Mouse (Mus musculus): ENCODE results near the gene Gm49510. TPM values are rescaled to one million over a fixed set of nuclear protein-coding genes. Genes with fewer than 3 reads are reported as not detected.

Gm49510 gene
- polyA plus RNA-seq, 1 experiment = not detected

- no peak overlapping the region for H3K4me3 ChIP-seq (ENCODE audit: insufficient read depth, low read depth, low read length)
- no peak overlapping the region for H3K27ac ChIP-seq (ENCODE audit: insufficient read depth, low read depth, low read length)
- no peaks in the 10 kb centered on the region for H3K27me3 ChIP-seq (replicated peaks; ENCODE audit: control insufficient read depth, insufficient read depth, low read length)
- no peak for DNase-seq
- peaks cover 18% of the 10 kb centered on the region for H3K4me1 ChIP-seq (ENCODE audit: control insufficient read depth, insufficient read depth, low read length)
- WGBS = 95% methylated on average over 6 of the region's 6 CpGs
- H3K36me3 ChIP-seq (ENCODE audit: control insufficient read depth, insufficient read depth, low read length) = no peaks in the 10 kb centered on the region
- no peak for TF ChIP-seq CTCF (conservative IDR thresholded peaks at IDR 0.05; ENCODE audit: insufficient read depth, insufficient read length, low read depth, low read length)
- no peak for TF ChIP-seq POLR2A (IDR thresholded peaks at IDR 0.05; ENCODE audit: low read depth, low read length)
Observed at GRCm38 (mm10) chr15:78930192-78930706, 30.8 kb downstream of the Gm49510 start.

- WGBS = 95% methylated on average over 7 of the region's 7 CpGs
- Histone ChIP-seq H3K36me3 (ENCODE audit: control insufficient read depth, insufficient read depth, low read length) (no peaks in the 10 kb centered on the region), H3K4me1 (ENCODE audit: control insufficient read depth, insufficient read depth, low read length) (peaks cover 15% of the 10 kb centered on the region), H3K27ac (ENCODE audit: insufficient read depth, low read depth, low read length) (no peak overlapping the region), H3K27me3 (replicated peaks; ENCODE audit: control insufficient read depth, insufficient read depth, low read length) (no peaks in the 10 kb centered on the region), H3K4me3 (ENCODE audit: insufficient read depth, low read depth, low read length) (no peak overlapping the region)
- no peak for TF ChIP-seq CTCF (conservative IDR thresholded peaks at IDR 0.05; ENCODE audit: insufficient read depth, insufficient read length, low read depth, low read length)
- DNase-seq = no peak
Observed at GRCm38 (mm10) chr15:78930801-78931426, 31.4 kb downstream of the Gm49510 start.

- no peaks in the 10 kb centered on the region for H3K27me3 ChIP-seq (replicated peaks; ENCODE audit: control insufficient read depth, insufficient read depth, low read length)
- H3K36me3 ChIP-seq (ENCODE audit: control insufficient read depth, insufficient read depth, low read length) = no peaks in the 10 kb centered on the region
- H3K4me3 ChIP-seq (ENCODE audit: insufficient read depth, low read depth, low read length) = no peak overlapping the region
- H3K4me1 ChIP-seq (ENCODE audit: control insufficient read depth, insufficient read depth, low read length) = peaks cover 12% of the 10 kb centered on the region
- DNase-seq = peak; percentile 70
- WGBS = 22% methylated on average over 3 of the region's 3 CpGs
- TF ChIP-seq CTCF (conservative IDR thresholded peaks at IDR 0.05; ENCODE audit: insufficient read depth, insufficient read length, low read depth, low read length) (peak; percentile 88), POLR2A (IDR thresholded peaks at IDR 0.05; ENCODE audit: low read depth, low read length) (no peak)
- no peak overlapping the region for H3K27ac ChIP-seq (ENCODE audit: insufficient read depth, low read depth, low read length)
Observed at GRCm38 (mm10) chr15:78931577-78931976, 32.1 kb downstream of the Gm49510 start.

- DNase-seq = peak; percentile 93
- H3K27me3 ChIP-seq (replicated peaks; ENCODE audit: control insufficient read depth, insufficient read depth, low read length) = no peaks in the 10 kb centered on the region
- 0 out of 2 replicates have a peak, but pooled peaks cover 4% of the 10 kb centered on the region for H3K4me1 ChIP-seq (ENCODE audit: control insufficient read depth, insufficient read depth, low read length)
- peak within 1 kb of the TSS; percentile 37; the same call in 1 of the 2 replicates for H3K27ac ChIP-seq (ENCODE audit: insufficient read depth, low read depth, low read length)
- no peaks in the 10 kb centered on the region for H3K36me3 ChIP-seq (ENCODE audit: control insufficient read depth, insufficient read depth, low read length)
- TF ChIP-seq POLR2A (IDR thresholded peaks at IDR 0.05; ENCODE audit: low read depth, low read length) = peak; percentile 20
- 0 out of 2 replicates have a peak, but pooled peaks have one; percentile 5 for TF ChIP-seq CTCF (conservative IDR thresholded peaks at IDR 0.05; ENCODE audit: insufficient read depth, insufficient read length, low read depth, low read length)
- under 1% methylated on average over 42 of the region's 42 CpGs for WGBS
- H3K4me3 ChIP-seq (ENCODE audit: insufficient read depth, low read depth, low read length) = peak within 1 kb of the TSS; percentile 83
Observed at GRCm38 (mm10) chr15:78934784-78935320, 35.4 kb downstream of the Gm49510 start, which contains the start of gene Nol12. Gene Nol12 (plus strand): TSS chr15:78934933.

GRCm38 (mm10) chr15:78936403-78936802, 36.9 kb downstream of the Gm49510 start:
- no peaks in the 10 kb centered on the region for H3K36me3 ChIP-seq (ENCODE audit: control insufficient read depth, insufficient read depth, low read length)
- 89% methylated on average over 12 of the region's 12 CpGs for WGBS

GRCm38 (mm10) chr15:78937311-78937710, 37.8 kb downstream of the Gm49510 start:
- Histone ChIP-seq H3K27me3 (replicated peaks; ENCODE audit: control insufficient read depth, insufficient read depth, low read length) (no peaks in the 10 kb centered on the region), H3K4me3 (ENCODE audit: insufficient read depth, low read depth, low read length) (no peak overlapping the region), H3K36me3 (ENCODE audit: control insufficient read depth, insufficient read depth, low read length) (no peaks in the 10 kb centered on the region), H3K4me1 (ENCODE audit: control insufficient read depth, insufficient read depth, low read length) (0 out of 2 replicates have a peak, but pooled peaks cover 4% of the 10 kb centered on the region), H3K27ac (ENCODE audit: insufficient read depth, low read depth, low read length) (no peak overlapping the region)
- TF ChIP-seq CTCF (conservative IDR thresholded peaks at IDR 0.05; ENCODE audit: insufficient read depth, insufficient read length, low read depth, low read length) = no peak
- no peak for TF ChIP-seq POLR2A (IDR thresholded peaks at IDR 0.05; ENCODE audit: low read depth, low read length)
- WGBS = 95% methylated on average over 10 of the region's 10 CpGs
- DNase-seq = no peak

More at GRCm38 (mm10) chr15:78936403-78936802, 36.9 kb downstream of the Gm49510 start:
- H3K4me1 ChIP-seq (ENCODE audit: control insufficient read depth, insufficient read depth, low read length) = 0 out of 2 replicates have a peak, but pooled peaks cover 4% of the 10 kb centered on the region
- no peaks in the 10 kb centered on the region for H3K27me3 ChIP-seq (replicated peaks; ENCODE audit: control insufficient read depth, insufficient read depth, low read length)
- H3K4me3 ChIP-seq (ENCODE audit: insufficient read depth, low read depth, low read length) = no peak overlapping the region
- DNase-seq = no peak
- H3K27ac ChIP-seq (ENCODE audit: insufficient read depth, low read depth, low read length) = no peak overlapping the region
- TF ChIP-seq POLR2A (IDR thresholded peaks at IDR 0.05; ENCODE audit: low read depth, low read length) (no peak), CTCF (conservative IDR thresholded peaks at IDR 0.05; ENCODE audit: insufficient read depth, insufficient read length, low read depth, low read length) (no peak)

- 85% methylated on average over 2 of the region's 2 CpGs for WGBS
Observed at GRCm38 (mm10) chr15:78937963-78938362, 38.5 kb downstream of the Gm49510 start.

More at GRCm38 (mm10) chr15:78937963-78938362, 38.5 kb downstream of the Gm49510 start:
- Histone ChIP-seq H3K4me1 (ENCODE audit: control insufficient read depth, insufficient read depth, low read length) (0 out of 2 replicates have a peak, but pooled peaks cover 4% of the 10 kb centered on the region), H3K36me3 (ENCODE audit: control insufficient read depth, insufficient read depth, low read length) (no peaks in the 10 kb centered on the region), H3K27ac (ENCODE audit: insufficient read depth, low read depth, low read length) (no peak overlapping the region), H3K4me3 (ENCODE audit: insufficient read depth, low read depth, low read length) (no peak overlapping the region), H3K27me3 (replicated peaks; ENCODE audit: control insufficient read depth, insufficient read depth, low read length) (no peaks in the 10 kb centered on the region)
- TF ChIP-seq CTCF (conservative IDR thresholded peaks at IDR 0.05; ENCODE audit: insufficient read depth, insufficient read length, low read depth, low read length) (no peak), POLR2A (IDR thresholded peaks at IDR 0.05; ENCODE audit: low read depth, low read length) (no peak)
- DNase-seq = no peak

Data from kidney, adult 2 months (tissue).